ENCODE assay signal across 18 mouse cellular contexts in genomic region chr11:116208660-116209059, GRCm38 (mm10). TPM values are rescaled to one million over a fixed set of nuclear protein-coding genes. Genes with fewer than 3 reads are reported as not detected.
"Had no signal": no experiment of that assay in that cellular context is flagged by ENCODE, and none has a peak within 500 bp of the region (broad histone marks: within the 10 kb centered on the region; RNA-seq: fewer than 3 reads in every experiment).

No protein-coding gene starts in this region.

- DNase-seq: liver, postnatal 0 days; lung, adult 2 months; lung, postnatal 14 days; lung, postnatal 36 days; right cerebral cortex, postnatal 14 days; thymus, adult 2 months; thymus, postnatal 25 days; thymus, postnatal 4 days had no signal

- H3K9me3 ChIP-seq: lung, embryonic 15.5 days; midbrain, embryonic 13.5 days; midbrain, embryonic 15.5 days; neural tube, embryonic 12.5 days; stomach, embryonic 15.5 days had no signal

- H3K27ac ChIP-seq: lung, embryonic 15.5 days; macrophage; midbrain, embryonic 13.5 days; midbrain, embryonic 15.5 days; neural tube, embryonic 12.5 days; stomach, embryonic 15.5 days had no signal

- H3K36me3 ChIP-seq: midbrain, embryonic 15.5 days had no signal

- H3K4me3 ChIP-seq: lung, embryonic 15.5 days; midbrain, embryonic 13.5 days; midbrain, embryonic 15.5 days; neural tube, embryonic 12.5 days; stomach, embryonic 15.5 days had no signal

- H3K9ac ChIP-seq: liver, postnatal 0 days; lung, embryonic 15.5 days; midbrain, embryonic 13.5 days; midbrain, embryonic 15.5 days; neural tube, embryonic 12.5 days; stomach, embryonic 15.5 days had no signal

- H3K4me2 ChIP-seq: lung, embryonic 15.5 days; midbrain, embryonic 11.5 days; midbrain, embryonic 13.5 days; midbrain, embryonic 15.5 days; neural tube, embryonic 12.5 days; stomach, embryonic 15.5 days had no signal

- H3K4me1 ChIP-seq: lung, embryonic 15.5 days; midbrain, embryonic 13.5 days; midbrain, embryonic 15.5 days; neural tube, embryonic 12.5 days; stomach, embryonic 15.5 days had no signal

- H3K27me3 ChIP-seq: lung, embryonic 15.5 days; megakaryocyte, embryonic 14.5 days; midbrain, embryonic 13.5 days; midbrain, embryonic 15.5 days; neural tube, embryonic 12.5 days; stomach, embryonic 15.5 days had no signal

- ATAC-seq: lung, postnatal 0 days; midbrain, embryonic 13.5 days; midbrain, embryonic 15.5 days had no signal

RNA-seq across cellular contexts. Expression of gene Evpl, which starts 29.2 kb away (rescaled TPM):
- total RNA-seq: monocyte, adult 5-6 weeks had no signal
- polyA plus RNA-seq: macrophage had no signal
